Comparison of ENCODE assay signal across 20 mouse cellular contexts in the genomic region with DNA sequence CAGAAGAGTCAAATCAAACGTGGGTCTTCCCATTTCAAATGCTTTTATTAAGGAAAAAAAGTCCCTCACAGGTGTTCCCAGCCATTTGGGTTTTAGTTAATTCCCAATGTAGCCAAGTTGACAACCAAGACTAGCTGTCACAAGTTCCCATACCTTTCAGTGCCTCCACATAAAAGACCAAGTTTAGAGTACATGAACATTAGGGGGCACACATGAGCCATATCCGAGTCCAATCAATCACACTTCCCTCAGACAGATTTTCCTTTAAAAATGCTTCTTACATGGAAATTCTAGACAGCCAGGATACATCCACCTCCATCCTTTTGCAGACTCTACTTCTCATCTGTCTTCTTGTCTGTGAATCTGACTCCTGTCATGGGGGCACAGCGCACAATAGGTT.
DNase-seq lines count a peak whose midpoint lies in the region; ATAC-seq and TF ChIP-seq lines count a peak whose summit lies in the region.
"Had no signal": no experiment of that assay in that cellular context is flagged by ENCODE, and none has a peak within 500 bp of the region (broad histone marks: within the 10 kb centered on the region; RNA-seq: fewer than 3 reads in every experiment).

No protein-coding gene starts in this region.

- dilution Hi-C loops in CH12.LX (cut with MboI; ENCODE audit: extremely low pct_ligation_motif_present, extremely low pct_unique_long_range_greater_than_20kb, low sequenced_read_pairs): no loop called here

- TF ChIP-seq RAD21 in CH12.LX (IDR thresholded peaks at IDR 0.05; ENCODE audit: low read depth, low read length): no peak; the same call in none of the 2 replicates

- TF ChIP-seq EP300 in CH12.LX (IDR thresholded peaks at IDR 0.05; ENCODE audit: low read length): no peak

- no peaks in the 10 kb centered on the region for H3K27me3 ChIP-seq in forebrain, postnatal 0 days (ENCODE audit: insufficient read depth, low read length)
- H3K27me3 ChIP-seq in forebrain, embryonic 14.5 days (replicated peaks; ENCODE audit: control insufficient read depth, insufficient read depth, low read length): no peaks in the 10 kb centered on the region
- H3K27me3 ChIP-seq in lung, embryonic 14.5 days (ENCODE audit: insufficient read depth, low read length): no peaks in the 10 kb centered on the region
- no peaks in the 10 kb centered on the region for H3K27me3 ChIP-seq in CH12.LX (replicated peaks)
- H3K27me3 ChIP-seq: limb, embryonic 12.5 days had no signal

- H3K9me3 ChIP-seq in forebrain, postnatal 0 days (ENCODE audit: low read length): no peaks in the 10 kb centered on the region
- H3K9me3 ChIP-seq in forebrain, embryonic 14.5 days (replicated peaks; ENCODE audit: control insufficient read depth, low read length): no peaks in the 10 kb centered on the region
- no peaks in the 10 kb centered on the region for H3K9me3 ChIP-seq in lung, embryonic 14.5 days (ENCODE audit: low read depth, low read length)
- H3K9me3 ChIP-seq in CH12.LX (replicated peaks; ENCODE audit: low read length): no peaks in the 10 kb centered on the region
- H3K9me3 ChIP-seq: forebrain, embryonic 13.5 days; heart, embryonic 10.5 days; hindbrain, embryonic 15.5 days; limb, embryonic 12.5 days had no signal

- in situ Hi-C loops in CH12.LX (cut with MboI; ENCODE audit: low pct_ligation_motif_present, low pct_unique_long_range_greater_than_20kb, low sequenced_read_pairs): loop anchor here (25.0 kb wide), 1 partner anchor 283 kb away; no protein-coding TSS in a partner anchor

- H3K4me2 ChIP-seq in forebrain, postnatal 0 days (ENCODE audit: low read depth): no peak overlapping the region
- no peak overlapping the region for H3K4me2 ChIP-seq in forebrain, embryonic 14.5 days (ENCODE audit: low read length)
- no peak overlapping the region for H3K4me2 ChIP-seq in lung, embryonic 14.5 days
- peak overlapping the region; percentile 11; the same call in 1 of the 2 replicates for H3K4me2 ChIP-seq in CH12.LX (ENCODE audit: insufficient read depth, low read depth, poor library complexity, severe bottlenecking)
- H3K4me2 ChIP-seq: forebrain, embryonic 13.5 days; hindbrain, embryonic 15.5 days; limb, embryonic 12.5 days; liver, embryonic 11.5 days had no signal

- H3K27ac ChIP-seq in forebrain, postnatal 0 days (ENCODE audit: low read depth, low read length): no peak overlapping the region
- no peak overlapping the region for H3K27ac ChIP-seq in forebrain, embryonic 14.5 days (ENCODE audit: low read depth, low read length)
- H3K27ac ChIP-seq in lung, embryonic 14.5 days (ENCODE audit: low read depth): no peak overlapping the region
- no peak overlapping the region for H3K27ac ChIP-seq in CH12.LX (ENCODE audit: insufficient read depth, low read depth)
- H3K27ac ChIP-seq: forebrain, embryonic 13.5 days; heart, embryonic 10.5 days; hindbrain, embryonic 15.5 days; kidney, postnatal 0 days; limb, embryonic 12.5 days had no signal

- 35% methylated on average over 3 of the region's 3 CpGs for WGBS in forebrain, postnatal 0 days
- WGBS in forebrain, embryonic 14.5 days: 47% methylated on average over 3 of the region's 3 CpGs
- WGBS in lung, embryonic 14.5 days: 51% methylated on average over 3 of the region's 3 CpGs

- no peak overlapping the region for H3K9ac ChIP-seq in forebrain, postnatal 0 days
- H3K9ac ChIP-seq in forebrain, embryonic 14.5 days (ENCODE audit: low read length): no peak overlapping the region
- H3K9ac ChIP-seq in lung, embryonic 14.5 days: no peak overlapping the region
- H3K9ac ChIP-seq in CH12.LX (ENCODE audit: insufficient read depth, low read depth): no peak overlapping the region
- H3K9ac ChIP-seq: forebrain, embryonic 13.5 days; hindbrain, embryonic 15.5 days; limb, embryonic 12.5 days; liver, postnatal 0 days had no signal

- peak; percentile 27; the same call in 1 of the 2 replicates for TF ChIP-seq CTCF in forebrain, postnatal 0 days (IDR thresholded peaks at IDR 0.05; ENCODE audit: low read depth)
- TF ChIP-seq CTCF in lung, embryonic 14.5 days (IDR thresholded peaks at IDR 0.05; ENCODE audit: low read depth): 0 out of 2 replicates have a peak, but pooled peaks have one; percentile 13
- peak; percentile 9 to 54; a peak in 2 of 4 replicates for TF ChIP-seq CTCF in CH12.LX (conservative IDR thresholded peaks at IDR 0.05 in 1 of 2, IDR thresholded peaks at IDR 0.05 in 1 of 2; ENCODE audit: low read depth in 2 of 2, low read length in 2 of 2)

- H3K36me3 ChIP-seq in forebrain, postnatal 0 days (ENCODE audit: insufficient read depth): no peaks in the 10 kb centered on the region
- H3K36me3 ChIP-seq in forebrain, embryonic 14.5 days (ENCODE audit: control insufficient read depth, insufficient read depth, low read length): no peaks in the 10 kb centered on the region
- H3K36me3 ChIP-seq in lung, embryonic 14.5 days (ENCODE audit: insufficient read depth): no peaks in the 10 kb centered on the region
- H3K36me3 ChIP-seq in CH12.LX (replicated peaks in 1 of 2; ENCODE audit: control insufficient read depth in 1 of 2, insufficient read depth in 1 of 2, low read length in 1 of 2): no peaks in the 10 kb centered on the region
- H3K36me3 ChIP-seq: heart, embryonic 10.5 days; hindbrain, embryonic 15.5 days; limb, embryonic 12.5 days had no signal

- no peaks in the 10 kb centered on the region for H3K79me2 ChIP-seq in CH12.LX (replicated peaks; ENCODE audit: control insufficient read depth, extremely low read depth, insufficient read depth, poor library complexity, severe bottlenecking)

- no peaks in the 10 kb centered on the region for H3K4me1 ChIP-seq in forebrain, postnatal 0 days (ENCODE audit: insufficient read depth)
- peaks cover 12% of the 10 kb centered on the region; the same call in 1 of the 2 replicates for H3K4me1 ChIP-seq in forebrain, embryonic 14.5 days (ENCODE audit: control insufficient read depth, insufficient read depth, low read length)
- H3K4me1 ChIP-seq in lung, embryonic 14.5 days (ENCODE audit: insufficient read depth): no peaks in the 10 kb centered on the region
- H3K4me1 ChIP-seq in CH12.LX (ENCODE audit: control insufficient read depth in 1 of 2, insufficient read depth in 2 of 2): peaks cover 0 to 3% of the 10 kb centered on the region in 2 experiments; a peak in 1 of 4 replicates
- H3K4me1 ChIP-seq: heart, embryonic 10.5 days had no signal

- DNase-seq in forebrain, postnatal 0 days: no peak
- no peak for DNase-seq in forebrain, embryonic 14.5 days (ENCODE audit: low spot score)
- no peak for DNase-seq in lung, embryonic 14.5 days
- DNase-seq in lung, adult 18-20 months: no peak
- peak; percentile 16 for DNase-seq in CH12.LX (ENCODE audit: extremely low read depth)
- DNase-seq in induced T-regulatory cell, adult 2 months (ENCODE audit: low read depth): peak; percentile 6
- DNase-seq in ovary, postnatal 36 days (ENCODE audit: low spot score): no peak
- DNase-seq: cerebellum, adult 18-20 months; embryo, embryonic 11 days; kidney, adult 2 months; liver, postnatal 0 days; lung, postnatal 36 days; thymus, postnatal 14 days had no signal

- TF ChIP-seq POLR2A in CH12.LX (IDR thresholded peaks at IDR 0.05; ENCODE audit: low read depth, low read length): no peak

- no peak for ATAC-seq in forebrain, postnatal 0 days
- no peak for ATAC-seq in forebrain, embryonic 14.5 days
- ATAC-seq in lung, embryonic 14.5 days (ENCODE audit: insufficient read depth): no peak
- ATAC-seq: forebrain, embryonic 13.5 days; liver, postnatal 0 days; midbrain, embryonic 16.5 days had no signal

- no peak overlapping the region for H3K4me3 ChIP-seq in forebrain, postnatal 0 days (ENCODE audit: low read depth, low read length)
- H3K4me3 ChIP-seq in forebrain, embryonic 14.5 days (ENCODE audit: low read depth, low read length): no peak overlapping the region
- no peak overlapping the region for H3K4me3 ChIP-seq in lung, embryonic 14.5 days (ENCODE audit: low read depth, low read length)
- no peak overlapping the region for H3K4me3 ChIP-seq in CH12.LX (replicated peaks in 1 of 3; ENCODE audit: low read depth in 2 of 3, low read length in 2 of 3, poor library complexity in 1 of 3)
- H3K4me3 ChIP-seq: forebrain, embryonic 13.5 days; heart, embryonic 10.5 days; hindbrain, embryonic 15.5 days; limb, embryonic 12.5 days had no signal

TF ChIP-seq in CH12.LX, 34 proteins besides CTCF, POLR2A, EP300 and RAD21:
- TF ChIP-seq CHD2 (IDR thresholded peaks at IDR 0.05; ENCODE audit: low read length): no peak
- no peak for TF ChIP-seq MAX (IDR thresholded peaks at IDR 0.05; ENCODE audit: low read length)
- no peak for TF ChIP-seq MEF2A (IDR thresholded peaks at IDR 0.05; ENCODE audit: borderline replicate concordance, low read depth, low read length)
- no peak for TF ChIP-seq ZMIZ1 (IDR thresholded peaks at IDR 0.05; ENCODE audit: low read depth, low read length)
- TF ChIP-seq SIN3A (IDR thresholded peaks at IDR 0.05; ENCODE audit: low read length): no peak
- no peak for TF ChIP-seq HCFC1 (IDR thresholded peaks at IDR 0.05; ENCODE audit: low read depth, low read length)
- TF ChIP-seq CHD1 (IDR thresholded peaks at IDR 0.05; ENCODE audit: low read depth, low read length): no peak

Comparison
In these comparisons a context has a peak if more than half of its experiments do, and no peak if none do; other contexts are left out.
1. DNase-seq: peak in CH12.LX (single experiment) and induced T-regulatory cell, adult 2 months (single experiment); none in forebrain, postnatal 0 days (single experiment), forebrain, embryonic 14.5 days (single experiment), lung, embryonic 14.5 days (single experiment), lung, adult 18-20 months (0 of 2) and ovary, postnatal 36 days (single experiment).
2. Peak in every context shown above with its lines, with median percentiles within 50 percentile points of each other: CTCF ChIP-seq.